8 mouse cellular contexts compared by ENCODE assay signal in genomic region chr14:52244690-52245042, GRCm38 (mm10). TPM values are rescaled to one million over a fixed set of nuclear protein-coding genes. Genes with fewer than 3 reads are reported as not detected.
DNase-seq lines count a peak whose midpoint lies in the region; ATAC-seq and TF ChIP-seq lines count a peak whose summit lies in the region.

No protein-coding gene starts in this region.

- 0 out of 2 replicates have a peak overlapping the region, but pooled peaks have one; percentile 8 for H3K27ac ChIP-seq in spleen, adult 2 months (ENCODE audit: insufficient read depth, low read length)
- H3K27ac ChIP-seq in limb, embryonic 14.5 days (replicated peaks; ENCODE audit: low read depth, low read length), result peak overlapping the region; percentile 75
- H3K27ac ChIP-seq in stomach, embryonic 15.5 days, result peak overlapping the region; percentile 84

- H3K27me3 ChIP-seq in spleen, adult 2 months (ENCODE audit: control insufficient read depth, insufficient read depth, low read length), result no peaks in the 10 kb centered on the region
- H3K27me3 ChIP-seq in limb, embryonic 14.5 days (ENCODE audit: control insufficient read depth, insufficient read depth, low read length), result no peaks in the 10 kb centered on the region
- H3K27me3 ChIP-seq in stomach, embryonic 15.5 days (replicated peaks), result no peaks in the 10 kb centered on the region

- no peaks in the 10 kb centered on the region for H3K9me3 ChIP-seq in limb, embryonic 14.5 days (ENCODE audit: control insufficient read depth, low read length)
- H3K9me3 ChIP-seq in stomach, embryonic 15.5 days, result no peaks in the 10 kb centered on the region

- peak overlapping the region; percentile 78 for H3K4me2 ChIP-seq in limb, embryonic 14.5 days (replicated peaks; ENCODE audit: low read depth, low read length, severe bottlenecking)
- H3K4me2 ChIP-seq in stomach, embryonic 15.5 days, result peak overlapping the region; percentile 88

- peak overlapping the region; percentile 26; the same call in 1 of the 2 replicates for H3K4me3 ChIP-seq in spleen, adult 2 months (ENCODE audit: extremely low read depth, insufficient read depth, insufficient read length)
- H3K4me3 ChIP-seq in limb, embryonic 14.5 days (replicated peaks; ENCODE audit: low read length), result peak overlapping the region; percentile 76
- H3K4me3 ChIP-seq in stomach, embryonic 15.5 days (replicated peaks), result peak overlapping the region; percentile 87

- no peak for TF ChIP-seq CTCF in spleen, adult 2 months (IDR thresholded peaks at IDR 0.05; ENCODE audit: extremely low read depth, insufficient read depth, insufficient read length, insufficient replicate concordance)

- DNase-seq in frontal cortex, postnatal 14 days (ENCODE audit: low spot score in 2 of 2), result no peak
- no peak for DNase-seq in spleen, adult 2 months (ENCODE audit: low read depth in 1 of 2, low spot score in 2 of 2)
- DNase-seq in spleen, adult 12 weeks (ENCODE audit: low spot score), result no peak
- no peak for DNase-seq in limb, embryonic 14.5 days (ENCODE audit: low spot score)
- DNase-seq in spleen, postnatal 36 days (ENCODE audit: low spot score in 2 of 2), result no peak

- TF ChIP-seq POLR2A in spleen, adult 2 months (IDR thresholded peaks at IDR 0.05; ENCODE audit: low read depth, low read length), result no peak
- TF ChIP-seq POLR2A in limb, embryonic 14.5 days (IDR thresholded peaks at IDR 0.05; ENCODE audit: borderline replicate concordance, extremely low read depth, insufficient read depth, insufficient read length), result no peak

- H3K36me3 ChIP-seq in spleen, adult 2 months (ENCODE audit: control insufficient read depth, insufficient read depth, low read length), result no peaks in the 10 kb centered on the region
- no peaks in the 10 kb centered on the region for H3K36me3 ChIP-seq in limb, embryonic 14.5 days (ENCODE audit: control insufficient read depth, insufficient read depth, low read length)
- H3K36me3 ChIP-seq in stomach, embryonic 15.5 days, result no peaks in the 10 kb centered on the region

- H3K9ac ChIP-seq in limb, embryonic 14.5 days (ENCODE audit: low read depth, low read length, severe bottlenecking), result peak overlapping the region; percentile 79
- peak overlapping the region; percentile 32; the same call in 1 of the 2 replicates for H3K9ac ChIP-seq in stomach, embryonic 15.5 days

- WGBS in spleen, adult 2 months, result 14% methylated on average over 7 of the region's 7 CpGs
- 16% methylated on average over 7 of the region's 7 CpGs for WGBS in limb, embryonic 14.5 days
- WGBS in stomach, embryonic 15.5 days, result 8% methylated on average over 7 of the region's 7 CpGs

- ATAC-seq in frontal cortex, adult (ENCODE audit: low TSS enrichment), result peak; percentile 87
- peak; percentile 79 for ATAC-seq in limb, embryonic 14.5 days (ENCODE audit: low FRiP score, low read depth)
- no peak for ATAC-seq in stomach, embryonic 15.5 days (ENCODE audit: insufficient read depth, low FRiP score, low read depth)
- no peak for ATAC-seq in megakaryocyte progenitor cell, adult 5-6 weeks (replicated peaks; ENCODE audit: poor library complexity)

- peaks cover 9% of the 10 kb centered on the region for H3K4me1 ChIP-seq in spleen, adult 2 months (ENCODE audit: control insufficient read depth, insufficient read depth, insufficient read length)
- no peaks in the 10 kb centered on the region; the same call in 1 of the 2 replicates for H3K4me1 ChIP-seq in limb, embryonic 14.5 days (ENCODE audit: control insufficient read depth, insufficient read depth, low read length)
- peaks cover 8% of the 10 kb centered on the region; the same call in 1 of the 2 replicates for H3K4me1 ChIP-seq in stomach, embryonic 15.5 days

RNA-seq across cellular contexts. Expression of gene Chd8, which starts 12.9 kb away (rescaled TPM):
- 33.2 and 34.2 TPM in 2 replicates for polyA plus RNA-seq in spleen, adult 2 months (2012; rRNA removed)
- 52.4 and 57.6 TPM in 2 replicates for polyA plus RNA-seq in limb, embryonic 14.5 days (2012; rRNA removed)
- polyA plus RNA-seq in limb, embryonic 14.5 days (2014; fragmentation: Nextera tagmentation; extraction: Ambion mirVana), result 50.0 and 52.6 TPM in 2 replicates
- 28.7 and 30.6 TPM in 2 replicates for polyA plus RNA-seq in stomach, embryonic 15.5 days (2015; fragmentation: Nextera tagmentation; extraction: Ambion mirVana)
- total RNA-seq in megakaryocyte progenitor cell, adult 5-6 weeks (2015), result 78.7 and 79.5 TPM in 2 replicates
- total RNA-seq in megakaryocyte progenitor cell, adult 5-6 weeks (2017), result 43.7 and 57.7 TPM in 2 replicates

RNA-seq across cellular contexts. Expression of gene Tox4, which starts 34.3 kb away (rescaled TPM):
- 27.5 and 31.0 TPM in 2 replicates for polyA plus RNA-seq in spleen, adult 2 months (2012; rRNA removed)
- 36.5 and 50.0 TPM in 2 replicates for polyA plus RNA-seq in limb, embryonic 14.5 days (2012; rRNA removed)
- 39.7 and 40.0 TPM in 2 replicates for polyA plus RNA-seq in limb, embryonic 14.5 days (2014; fragmentation: Nextera tagmentation; extraction: Ambion mirVana)
- 35.5 and 43.1 TPM in 2 replicates for polyA plus RNA-seq in stomach, embryonic 15.5 days (2015; fragmentation: Nextera tagmentation; extraction: Ambion mirVana)
- total RNA-seq in megakaryocyte progenitor cell, adult 5-6 weeks (2015), result 34.0 and 35.8 TPM in 2 replicates
- total RNA-seq in megakaryocyte progenitor cell, adult 5-6 weeks (2017), result 41.2 and 43.0 TPM in 2 replicates

RNA-seq across cellular contexts. Expression of gene Rab2b, which starts 34.7 kb away (rescaled TPM):
- 6.5 and 7.3 TPM in 2 replicates for polyA plus RNA-seq in spleen, adult 2 months (2012; rRNA removed)
- polyA plus RNA-seq in limb, embryonic 14.5 days (2012; rRNA removed), result 29.5 and 35.3 TPM in 2 replicates
- 21.4 and 24.7 TPM in 2 replicates for polyA plus RNA-seq in limb, embryonic 14.5 days (2014; fragmentation: Nextera tagmentation; extraction: Ambion mirVana)
- 17.3 and 17.4 TPM in 2 replicates for polyA plus RNA-seq in stomach, embryonic 15.5 days (2015; fragmentation: Nextera tagmentation; extraction: Ambion mirVana)
- total RNA-seq in megakaryocyte progenitor cell, adult 5-6 weeks (2015), result 6.5 and 8.1 TPM in 2 replicates
- total RNA-seq in megakaryocyte progenitor cell, adult 5-6 weeks (2017), result 3.7 and 5.0 TPM in 2 replicates

RNA-seq across cellular contexts. Expression of gene Supt16, which starts 47.5 kb away (rescaled TPM):
- polyA plus RNA-seq in spleen, adult 2 months (2012; rRNA removed), result 7.7 and 8.7 TPM in 2 replicates
- 34.5 and 41.5 TPM in 2 replicates for polyA plus RNA-seq in limb, embryonic 14.5 days (2012; rRNA removed)
- polyA plus RNA-seq in limb, embryonic 14.5 days (2014; fragmentation: Nextera tagmentation; extraction: Ambion mirVana), result 56.0 and 58.7 TPM in 2 replicates
- 54.6 and 58.7 TPM in 2 replicates for polyA plus RNA-seq in stomach, embryonic 15.5 days (2015; fragmentation: Nextera tagmentation; extraction: Ambion mirVana)
- 90.6 and 92.7 TPM in 2 replicates for total RNA-seq in megakaryocyte progenitor cell, adult 5-6 weeks (2015)
- 219 and 256 TPM in 2 replicates for total RNA-seq in megakaryocyte progenitor cell, adult 5-6 weeks (2017)

Comparison
In these comparisons a context has a peak if more than half of its experiments do, and no peak if none do; other contexts are left out.
1. ATAC-seq: peak in frontal cortex, adult (single experiment) and limb, embryonic 14.5 days (single experiment); none in stomach, embryonic 15.5 days (single experiment) and megakaryocyte progenitor cell, adult 5-6 weeks (single experiment).
2. H3K27ac ChIP-seq: peak in every context shown above with its lines; median percentile 84 in stomach, embryonic 15.5 days; 75 in limb, embryonic 14.5 days; 8 in spleen, adult 2 months.
3. H3K4me3 ChIP-seq: peak in every context shown above with its lines; median percentile 87 in stomach, embryonic 15.5 days; 76 in limb, embryonic 14.5 days; 26 in spleen, adult 2 months.